Mouse (Mus musculus) thymus, adult 2 months (tissue): ENCODE data around the gene Gm28047. TPM values are rescaled to one million over a fixed set of nuclear protein-coding genes. Genes with fewer than 3 reads are reported as not detected.
A peak's percentile ranks its signal among the peaks of the same experiment; 100 is the strongest.
"Not testable (repeated sequence)": the region's sequence is repeated elsewhere in the genome, so short reads cannot be mapped to it uniquely, and the experiment has no call there.

Experiments
- DNase-seq: peaks from one replicate; pipeline ENCODE4 v3.0.0; 2021
- H3K27ac ChIP-seq: fragments of 200-500 bp; 2 replicates; pipeline ENCODE4 v1.5.1; 2012; ENCODE audit warnings: low read length, control low read depth; ENCODE audit not compliant: control insufficient read depth, insufficient read depth
- H3K27me3 ChIP-seq: fragments of 200-500 bp; 2 replicates; pipeline ENCODE4 v1.6.1; 2012; ENCODE audit warnings: mild to moderate bottlenecking, low read length, moderate library complexity, mixed read lengths; ENCODE audit not compliant: control insufficient read depth, insufficient read depth
- H3K36me3 ChIP-seq: fragments of 200-500 bp; 2 replicates; pipeline ENCODE4 v1.6.1; 2012; ENCODE audit warnings: mild to moderate bottlenecking, low read length, moderate library complexity; ENCODE audit not compliant: control insufficient read depth, insufficient read depth
- H3K4me1 ChIP-seq: fragments of 200-500 bp; replicated peaks from 2 replicates; pipeline ENCODE4 v1.6.1; 2012; ENCODE audit warnings: low read length; ENCODE audit not compliant: control insufficient read depth, insufficient read depth
- H3K4me3 ChIP-seq: fragments of 200-500 bp; 2 replicates; pipeline ENCODE4 v1.5.1; 2012; ENCODE audit warnings: mild to moderate bottlenecking, low read length, control low read depth, moderate library complexity; ENCODE audit not compliant: control insufficient read depth, insufficient read depth
- CTCF ChIP-seq: fragments of 200-500 bp; IDR thresholded peaks from 2 replicates; pipeline ENCODE4 v1.5.1; 2012; ENCODE audit warnings: mild to moderate bottlenecking, control low read depth, low read length, moderate library complexity, borderline replicate concordance; ENCODE audit not compliant: control insufficient read depth, poor library complexity, insufficient read depth; ENCODE audit errors: extremely low read depth
- POLR2A ChIP-seq: fragments of 200-500 bp; IDR thresholded peaks from 2 replicates; pipeline ENCODE4 v1.6.1; 2012; ENCODE audit warnings: mild to moderate bottlenecking, low read length, control low read depth, moderate library complexity; ENCODE audit not compliant: control insufficient read depth, poor library complexity, insufficient read depth; ENCODE audit errors: extremely low read depth
- WGBS: fragments of 180-500 bp; shearing (Covaris S2); methylation state at CpG from one replicate; pipeline ENCODE4 v1.1.7; 2018; 5-methylcytosine and 5-hydroxymethylcytosine counted together
- polyA plus RNA-seq: library from polyadenylated mRNA; depleted of rRNA; stranded (reverse); fragments of >200 nt; gene quantifications from 2 replicates; pipeline ENCODE4 v1.2.3, GENCODE M21; 2012

The Gm28047 gene
- polyA plus RNA-seq, 1 experiment = not detected

DNA sequence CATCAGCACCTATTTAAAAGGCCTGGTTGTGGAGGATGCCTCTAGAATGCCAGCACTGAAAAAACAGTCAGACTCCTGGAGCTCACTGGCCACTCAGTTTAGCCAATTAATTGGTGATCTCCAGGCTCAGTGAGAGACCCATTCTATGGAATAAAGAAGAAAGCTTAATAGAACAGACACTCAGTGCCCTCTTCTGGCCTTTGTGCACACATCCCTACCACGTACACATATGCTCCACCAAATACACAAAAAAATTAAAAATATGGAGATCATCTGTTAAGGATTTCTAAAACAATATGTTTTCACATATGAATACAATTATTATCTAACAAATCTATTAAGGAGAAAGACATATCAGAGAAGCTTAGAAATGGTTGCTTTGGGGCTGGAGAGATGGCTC is 4.1 kb downstream of the Gm28047 start:
- H3K4me3 ChIP-seq = no peak overlapping the region
- WGBS = 83% methylated on average over 1 of the region's 1 CpGs

DNA sequence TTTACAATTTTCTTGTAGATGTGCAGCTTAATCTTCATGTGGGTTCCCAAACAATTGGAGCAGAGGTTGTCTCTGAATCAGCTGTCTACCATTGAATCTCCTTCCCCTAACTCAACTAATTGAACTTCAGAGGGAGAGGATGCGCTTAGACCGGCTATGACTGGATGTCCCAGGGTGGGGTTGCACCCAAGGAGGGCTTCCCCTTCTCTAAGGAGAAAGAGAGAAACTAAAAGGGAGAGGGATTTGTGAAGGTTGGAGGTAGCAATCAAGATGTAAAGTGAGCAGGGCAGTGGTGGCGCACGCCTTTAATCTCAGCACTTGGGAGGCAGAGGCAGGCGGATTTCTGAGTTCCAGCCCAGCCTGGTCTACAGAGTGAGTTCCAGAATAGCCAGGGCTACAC is 5.4 kb downstream of the Gm28047 start:
- H3K27ac ChIP-seq = no peak overlapping the region
- no peaks in the 10 kb centered on the region for H3K36me3 ChIP-seq
- no peak for DNase-seq
- 97% methylated on average over 5 of the region's 5 CpGs for WGBS
- peaks cover 4% of the 10 kb centered on the region for H3K4me1 ChIP-seq
- TF ChIP-seq POLR2A = no peak
- TF ChIP-seq CTCF = no peak
- no peaks in the 10 kb centered on the region for H3K27me3 ChIP-seq
- no peak overlapping the region for H3K4me3 ChIP-seq

More for the DNA sequence above, 4.1 kb downstream of the Gm28047 start:
- no peak for DNase-seq
- H3K4me1 ChIP-seq = peaks cover 6% of the 10 kb centered on the region
- H3K36me3 ChIP-seq = no peaks in the 10 kb centered on the region
- H3K27me3 ChIP-seq = no peaks in the 10 kb centered on the region
- H3K27ac ChIP-seq = no peak overlapping the region
- TF ChIP-seq POLR2A (no peak), CTCF (no peak)

DNA sequence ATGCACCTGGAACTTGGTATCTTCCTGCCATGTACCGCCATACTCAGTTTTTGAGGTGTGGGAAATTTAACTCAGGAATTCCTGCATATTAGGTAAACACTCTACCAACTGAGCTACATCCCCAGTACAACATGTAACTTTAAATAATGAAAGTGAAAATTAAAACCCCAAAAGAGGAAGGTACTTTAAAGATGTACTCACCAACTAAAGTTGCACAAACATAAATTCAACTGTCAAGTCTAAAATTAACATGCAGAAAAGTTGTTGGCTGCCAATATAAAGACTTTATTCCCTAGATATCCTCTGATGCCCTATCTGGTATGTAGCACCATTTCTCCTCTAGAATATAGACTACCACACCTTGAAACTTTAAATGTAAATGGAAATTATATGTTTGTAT is 7.2 kb downstream of the Gm28047 start:
- Histone ChIP-seq H3K36me3 (no peaks in the 10 kb centered on the region), H3K27me3 (no peaks in the 10 kb centered on the region), H3K4me3 (no peak overlapping the region), H3K4me1 (no peaks in the 10 kb centered on the region), H3K27ac (no peak overlapping the region)
- no peak for TF ChIP-seq CTCF
- TF ChIP-seq POLR2A = no peak
- WGBS = 63% methylated on average over 1 of the region's 1 CpGs
- DNase-seq = no peak

DNA sequence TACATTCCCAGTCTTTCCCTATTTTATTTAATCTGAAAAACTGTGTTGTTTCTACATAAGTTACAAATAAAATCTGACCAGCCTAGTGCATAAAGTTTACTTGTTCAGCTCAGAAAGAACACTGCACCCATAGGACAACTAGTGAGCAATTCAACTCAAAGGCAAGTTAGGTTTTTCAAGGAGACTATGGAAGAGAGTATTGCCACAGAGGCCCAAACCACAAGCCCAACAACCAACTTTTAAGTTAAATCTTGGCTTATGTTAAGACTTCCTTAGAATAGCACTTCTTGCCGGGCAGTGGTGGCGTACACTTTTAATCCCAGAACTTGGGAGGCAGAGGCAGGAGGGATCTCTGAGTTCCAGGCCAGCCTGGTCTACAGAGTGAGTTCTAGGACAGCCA is 8.7 kb downstream of the Gm28047 start:
- DNase-seq = no peak
- Histone ChIP-seq H3K4me3 (no peak overlapping the region), H3K4me1 (no peaks in the 10 kb centered on the region), H3K27me3 (no peaks in the 10 kb centered on the region), H3K36me3 (no peaks in the 10 kb centered on the region), H3K27ac (no peak overlapping the region)
- TF ChIP-seq POLR2A (no peak), CTCF (no peak)
- 54% methylated on average over 2 of the region's 2 CpGs for WGBS

DNA sequence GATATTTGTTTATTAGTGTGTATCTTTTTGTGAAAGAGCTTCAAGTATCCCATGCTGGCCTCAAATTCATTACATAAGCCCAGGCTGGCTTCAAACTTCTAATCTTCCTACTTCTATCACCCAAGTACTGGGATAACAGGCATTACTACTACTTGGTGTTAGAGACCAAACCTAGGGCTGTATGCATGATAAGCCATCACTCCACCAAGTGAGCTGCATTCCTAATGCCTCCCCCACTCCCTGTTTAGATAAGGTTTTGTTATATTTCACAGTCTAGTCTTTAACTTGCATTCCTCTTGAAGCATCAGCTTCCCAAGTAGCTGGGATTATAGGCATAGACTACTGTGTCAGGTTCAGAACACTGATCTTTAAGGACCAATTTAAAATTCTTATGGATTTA is 10.6 kb downstream of the Gm28047 start:
- H3K4me3 ChIP-seq = no peak overlapping the region
- H3K27me3 ChIP-seq = no peaks in the 10 kb centered on the region
- no peaks in the 10 kb centered on the region for H3K4me1 ChIP-seq
- no peaks in the 10 kb centered on the region for H3K36me3 ChIP-seq
- no peak overlapping the region for H3K27ac ChIP-seq
- DNase-seq = no peak
- TF ChIP-seq CTCF = no peak
- TF ChIP-seq POLR2A = no peak

DNA sequence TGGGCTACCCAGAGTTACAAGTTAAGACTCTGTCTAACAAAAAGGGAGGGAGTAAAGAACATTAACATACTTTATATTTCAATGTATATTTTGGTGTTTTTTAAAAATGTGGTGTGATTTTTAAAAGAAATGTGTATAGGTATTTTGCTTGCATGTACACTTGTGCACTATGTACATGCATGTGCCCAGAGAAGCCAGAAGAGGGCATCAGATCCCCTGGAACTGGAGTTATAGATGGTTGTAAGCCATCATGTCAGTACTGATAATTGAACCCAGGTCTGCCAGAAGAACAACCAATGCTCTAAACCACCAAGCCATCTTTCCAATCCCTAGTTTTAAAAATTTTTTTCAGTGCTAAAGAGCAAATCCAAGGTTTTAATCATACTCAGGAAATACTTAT is 11.9 kb downstream of the Gm28047 start:
- Histone ChIP-seq H3K4me1 (no peaks in the 10 kb centered on the region), H3K36me3 (no peaks in the 10 kb centered on the region), H3K4me3 (no peak overlapping the region), H3K27me3 (no peaks in the 10 kb centered on the region), H3K27ac (no peak overlapping the region)
- DNase-seq = peak; percentile 6
- no peak for TF ChIP-seq POLR2A
- TF ChIP-seq CTCF = no peak

DNA sequence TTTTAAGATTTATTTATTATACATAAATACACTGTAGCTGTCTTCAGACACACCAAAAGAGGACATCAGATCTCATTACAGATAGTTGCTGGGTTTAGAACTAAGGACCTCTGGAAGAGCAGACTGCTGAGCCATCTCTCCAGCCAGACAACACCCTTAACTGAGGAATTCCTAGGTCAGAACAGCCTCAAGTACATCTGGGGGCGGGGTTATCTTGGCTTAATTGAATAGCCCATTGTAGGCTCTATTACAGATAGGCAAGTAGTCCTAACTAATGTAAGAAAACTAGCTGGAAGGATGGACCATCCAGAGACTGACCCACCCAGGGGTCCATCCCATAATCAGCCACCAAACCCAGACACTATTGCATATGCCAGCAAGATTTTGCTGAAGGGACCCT is 16.3 kb downstream of the Gm28047 start:
- 100% methylated on average over 1 of the region's 1 CpGs for WGBS
- DNase-seq = not testable (repeated sequence)

More for the DNA sequence above, 16.3 kb downstream of the Gm28047 start:
- not testable (repeated sequence) for H3K27ac ChIP-seq, H3K36me3 ChIP-seq, H3K27me3 ChIP-seq, H3K4me3 ChIP-seq, H3K4me1 ChIP-seq
